Mouse (Mus musculus) kidney, embryonic 16.5 days (tissue): ENCODE data around the gene Kif18b. TPM values are rescaled to one million over a fixed set of nuclear protein-coding genes. Genes with fewer than 3 reads are reported as not detected.

ENCODE experiments used
- ATAC-seq: fragments of 200-750 bp; cut with Nextera tagmentation; 2 replicates; pipeline ENCODE4 v1.8.0; 2017; ENCODE audit warnings: moderate TSS enrichment; ENCODE audit not compliant: low FRiP score, low TSS enrichment
- H3K27ac ChIP-seq: fragments of 300-500 bp; sonication (generic); 2 replicates; pipeline ENCODE4 v1.5.1; 2014; ENCODE audit warnings: low read length
- H3K27me3 ChIP-seq: fragments of 300-500 bp; sonication (generic); 2 replicates; pipeline ENCODE4 v1.6.1; 2014; ENCODE audit warnings: low read length, control low read depth, mixed read lengths; ENCODE audit not compliant: insufficient read depth
- H3K36me3 ChIP-seq: fragments of 300-500 bp; sonication (generic); 2 replicates; pipeline ENCODE4 v1.6.1; 2014; ENCODE audit warnings: low read length, control low read depth, mixed read lengths; ENCODE audit not compliant: insufficient read depth
- H3K4me1 ChIP-seq: fragments of 300-500 bp; sonication (generic); 2 replicates; pipeline ENCODE4 v1.6.1; 2014; ENCODE audit warnings: low read length, control low read depth, mixed read lengths; ENCODE audit not compliant: insufficient read depth
- H3K4me2 ChIP-seq: fragments of 300-500 bp; sonication (generic); replicated peaks from 2 replicates; pipeline ENCODE4 v1.6.1; 2014; ENCODE audit warnings: low read depth, low read length
- H3K4me3 ChIP-seq: fragments of 300-500 bp; sonication (generic); 2 replicates; pipeline ENCODE4 v1.5.1; 2014; ENCODE audit warnings: mild to moderate bottlenecking, low read length
- H3K9ac ChIP-seq: fragments of 300-500 bp; sonication (generic); replicated peaks from 2 replicates; pipeline ENCODE4 v1.6.1; 2014; ENCODE audit warnings: low read length
- H3K9me3 ChIP-seq: fragments of 300-500 bp; sonication (generic); 2 replicates; pipeline ENCODE4 v1.6.1; 2016; ENCODE audit warnings: low read length, control low read depth
- WGBS: fragments of 180-500 bp; shearing (Covaris S2); extraction: QIAGEN DNeasy Blood & Tissue Kit; methylation state at CpG from one replicate; pipeline ENCODE4 v1.1.7; 2014; 5-methylcytosine and 5-hydroxymethylcytosine counted together
- polyA plus RNA-seq: library from polyadenylated mRNA; unstranded; fragments of >200 nt; fragmentation: Nextera tagmentation; extraction: Ambion mirVana; gene quantifications from 2 replicates; pipeline ENCODE4 v1.2.1, GENCODE M21; 2015

Kif18b gene
- polyA plus RNA-seq, 1 experiment from 2014 or later, result 11.5 TPM

DNA sequence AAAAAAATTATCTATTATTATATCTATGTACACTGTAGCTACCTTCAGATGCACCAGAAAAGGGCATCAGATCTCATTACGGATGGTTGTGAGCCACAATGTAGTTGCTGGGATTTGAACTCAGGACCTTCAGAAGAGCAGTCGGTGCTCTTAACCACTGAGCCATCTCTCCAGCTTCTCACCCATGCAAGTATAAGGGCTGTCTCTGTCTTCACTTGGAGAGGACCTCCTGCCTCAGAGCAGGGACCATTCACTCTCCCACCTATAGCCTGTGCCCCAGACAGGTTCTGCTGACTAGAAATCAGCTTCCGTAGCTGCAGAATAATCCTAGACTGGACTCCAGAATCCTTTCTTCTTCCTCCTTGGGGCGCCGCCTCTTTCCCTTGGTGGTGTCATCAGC lies 22.8 kb downstream of the Kif18b start:
- Histone ChIP-seq H3K9ac (no peak overlapping the region), H3K4me3 (no peak overlapping the region), H3K36me3 (peaks cover 18% of the 10 kb centered on the region), H3K27me3 (no peaks in the 10 kb centered on the region), H3K4me2 (no peak overlapping the region), H3K9me3 (no peaks in the 10 kb centered on the region), H3K27ac (no peak overlapping the region), H3K4me1 (peaks cover 3% of the 10 kb centered on the region; the same call in 1 of the 2 replicates)
- no peak for ATAC-seq
- WGBS, result 73% methylated on average over 5 of the region's 5 CpGs

DNA sequence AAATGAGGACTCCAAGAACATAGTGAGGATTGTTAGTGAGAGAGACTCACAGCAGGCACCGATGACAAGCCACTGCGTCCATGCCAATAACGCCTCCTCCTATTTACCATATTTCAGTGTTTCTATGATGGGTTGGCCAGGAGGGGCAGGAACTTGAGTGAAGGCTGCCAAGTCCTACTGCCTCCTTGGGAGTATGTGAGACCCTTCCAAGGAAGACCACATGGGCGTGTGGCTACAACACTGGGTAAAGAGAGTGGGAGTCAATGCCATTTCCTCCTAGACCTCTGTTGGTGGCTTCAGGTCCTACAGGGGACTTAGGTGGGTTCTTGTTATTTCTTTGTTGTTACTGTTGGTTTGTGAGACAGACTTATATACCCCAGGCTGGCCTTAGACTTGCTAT lies 23.7 kb downstream of the Kif18b start:
- peaks cover 10% of the 10 kb centered on the region for H3K36me3 ChIP-seq
- no peaks in the 10 kb centered on the region for H3K9me3 ChIP-seq
- peaks cover 9% of the 10 kb centered on the region; the same call in 1 of the 2 replicates for H3K4me1 ChIP-seq
- ATAC-seq, result peak; percentile 15; the same call in 1 of the 2 replicates
- no peak overlapping the region for H3K9ac ChIP-seq
- peaks cover 5% of the 10 kb centered on the region; the same call in 1 of the 2 replicates for H3K27me3 ChIP-seq
- no peak overlapping the region for H3K4me2 ChIP-seq
- WGBS, result 58% methylated on average over 4 of the region's 4 CpGs
- H3K27ac ChIP-seq, result no peak overlapping the region
- no peak overlapping the region for H3K4me3 ChIP-seq

DNA sequence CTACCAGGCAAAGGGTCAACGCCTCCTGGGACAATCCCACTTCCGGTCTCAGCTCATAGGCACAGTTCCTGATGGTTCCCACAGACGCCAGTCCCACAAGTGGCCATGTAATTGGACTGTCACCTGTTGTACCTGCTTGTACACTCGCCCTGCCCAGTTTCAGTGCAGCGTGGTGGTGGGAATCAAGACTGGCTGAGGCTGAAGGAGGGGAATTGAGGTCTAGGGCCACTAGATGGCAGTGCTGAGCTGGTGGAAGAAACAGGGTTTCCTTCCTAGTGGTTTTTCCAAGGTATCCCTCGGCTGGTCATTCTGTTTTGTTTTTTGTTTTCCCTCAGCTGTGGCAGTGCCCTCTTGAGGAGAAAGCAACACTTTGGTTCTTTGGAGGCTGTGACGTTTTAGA lies 24.2 kb downstream of the Kif18b start, which contains the start of gene Gfap:
Gfap (minus strand) TSS at position 150 of the 400 bp plus-strand sequence.
- Histone ChIP-seq H3K27ac (no peak within 1 kb of the TSS), H3K9ac (no peak within 1 kb of the TSS)
- 9% methylated on average over 7 of the region's 7 CpGs for WGBS

DNA sequence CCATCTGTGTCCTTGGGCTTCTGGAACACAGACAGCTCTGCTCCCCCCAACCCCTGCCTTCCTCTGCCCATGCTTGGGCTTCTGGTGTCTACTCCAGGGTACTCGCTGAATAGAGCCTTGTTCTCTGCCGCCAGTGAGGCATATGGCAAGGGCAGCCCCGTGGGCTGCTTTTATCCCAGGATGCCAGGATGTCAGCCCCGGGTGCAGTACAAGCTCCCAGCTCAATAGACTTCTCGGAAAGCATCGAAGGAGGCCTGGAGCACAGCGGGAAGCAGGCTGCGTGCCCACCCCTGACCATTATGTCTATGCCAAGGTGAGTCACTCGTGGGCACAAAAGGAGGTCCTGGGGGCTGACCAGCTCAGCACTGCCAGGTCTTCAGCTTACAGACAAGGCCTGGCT lies 26.5 kb downstream of the Kif18b start:
- H3K36me3 ChIP-seq, result no peaks in the 10 kb centered on the region
- H3K4me2 ChIP-seq, result no peak overlapping the region
- no peak overlapping the region for H3K27ac ChIP-seq
- ATAC-seq, result no peak
- H3K9ac ChIP-seq, result no peak overlapping the region
- no peaks in the 10 kb centered on the region for H3K9me3 ChIP-seq
- H3K27me3 ChIP-seq, result peaks cover 11% of the 10 kb centered on the region; the same call in 1 of the 2 replicates
- 0 out of 2 replicates have a peak, but pooled peaks cover 6% of the 10 kb centered on the region for H3K4me1 ChIP-seq
- 82% methylated on average over 9 of the region's 9 CpGs for WGBS
- H3K4me3 ChIP-seq, result no peak overlapping the region

More for the DNA sequence above, 24.2 kb downstream of the Kif18b start, which contains the start of gene Gfap:
- Histone ChIP-seq H3K4me2 (no peak within 1 kb of the TSS), H3K36me3 (peaks cover 7% of the 10 kb centered on the region; the same call in 1 of the 2 replicates), H3K9me3 (no peaks in the 10 kb centered on the region), H3K27me3 (peaks cover 5% of the 10 kb centered on the region; the same call in 1 of the 2 replicates), H3K4me3 (no peak within 1 kb of the TSS), H3K4me1 (peaks cover 9% of the 10 kb centered on the region; the same call in 1 of the 2 replicates)
- peak; percentile 59; the same call in 1 of the 2 replicates for ATAC-seq

DNA sequence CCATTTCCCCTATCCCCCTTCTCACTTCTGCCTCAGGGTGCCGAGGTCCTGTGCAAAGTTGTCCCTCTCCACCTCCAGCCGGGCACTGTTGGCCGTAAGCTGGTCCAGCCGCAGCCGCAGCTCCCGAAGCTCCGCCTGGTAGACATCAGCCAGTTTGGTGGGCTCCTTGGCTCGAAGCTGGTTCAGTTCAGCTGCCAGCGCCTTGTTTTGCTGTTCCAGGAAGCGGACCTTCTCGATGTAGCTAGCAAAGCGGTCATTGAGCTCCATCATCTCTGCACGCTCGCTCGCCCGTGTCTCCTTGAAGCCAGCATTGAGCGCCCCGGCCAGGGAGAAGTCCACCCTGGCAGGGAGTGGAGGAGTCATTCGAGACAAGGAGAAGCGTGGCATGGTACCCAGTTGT lies 28.3 kb downstream of the Kif18b start:
- no peak overlapping the region for H3K4me2 ChIP-seq
- no peak overlapping the region for H3K27ac ChIP-seq
- 0 out of 2 replicates have a peak, but pooled peaks cover 6% of the 10 kb centered on the region for H3K4me1 ChIP-seq
- H3K27me3 ChIP-seq, result peaks cover 18% of the 10 kb centered on the region; the same call in 1 of the 2 replicates
- H3K9me3 ChIP-seq, result no peaks in the 10 kb centered on the region
- no peak overlapping the region for H3K4me3 ChIP-seq
- no peak for ATAC-seq
- WGBS, result 56% methylated on average over 20 of the region's 20 CpGs
- H3K36me3 ChIP-seq, result no peaks in the 10 kb centered on the region
- H3K9ac ChIP-seq, result no peak overlapping the region

DNA sequence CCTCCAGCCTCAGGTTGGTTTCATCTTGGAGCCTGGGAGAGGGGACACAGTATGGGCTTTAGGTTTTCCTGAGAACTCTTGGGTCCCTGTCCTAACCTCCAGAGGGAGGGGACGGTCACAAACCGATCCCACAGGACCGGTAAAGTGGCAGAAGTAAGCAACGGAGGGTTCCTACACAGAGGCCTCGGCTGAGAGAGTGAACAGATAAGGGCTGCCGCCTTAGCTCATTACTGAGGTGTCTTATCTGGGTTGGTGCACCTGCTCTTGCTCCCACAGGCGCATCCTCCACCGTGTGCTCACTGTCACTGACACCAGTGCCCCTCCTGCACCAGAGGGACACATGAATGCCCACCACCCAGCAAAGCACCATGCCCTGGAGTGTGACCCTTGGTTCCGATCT lies 29.1 kb downstream of the Kif18b start:
- H3K9ac ChIP-seq, result no peak overlapping the region
- 74% methylated on average over 9 of the region's 9 CpGs for WGBS
- H3K4me1 ChIP-seq, result 0 out of 2 replicates have a peak, but pooled peaks cover 6% of the 10 kb centered on the region
- no peak overlapping the region for H3K4me2 ChIP-seq
- no peak for ATAC-seq
- H3K36me3 ChIP-seq, result no peaks in the 10 kb centered on the region
- H3K4me3 ChIP-seq, result no peak overlapping the region
- peaks cover 19% of the 10 kb centered on the region; the same call in 1 of the 2 replicates for H3K27me3 ChIP-seq
- no peak overlapping the region for H3K27ac ChIP-seq
- no peaks in the 10 kb centered on the region for H3K9me3 ChIP-seq

DNA sequence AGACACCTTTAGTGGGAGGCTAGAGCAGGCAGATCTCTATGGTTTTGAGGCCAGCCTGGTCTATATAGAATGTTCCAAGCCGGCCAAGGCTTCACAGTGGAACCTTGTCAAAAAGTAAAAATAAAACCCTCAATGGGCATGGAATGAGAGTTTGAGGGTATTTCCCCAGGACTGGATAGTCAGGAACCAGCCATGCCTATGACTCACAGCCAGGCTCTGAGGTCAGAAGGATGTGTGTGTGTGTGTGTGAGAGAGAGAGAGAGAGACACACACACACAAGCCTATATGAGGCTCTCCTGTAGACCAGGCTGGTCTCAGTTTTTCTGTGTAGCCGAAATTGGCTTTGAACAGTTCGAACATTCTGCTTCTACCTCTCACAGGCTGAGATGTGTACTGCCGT lies 30.2 kb downstream of the Kif18b start:
- no peak for ATAC-seq
- no peak overlapping the region for H3K4me2 ChIP-seq
- WGBS, result 89% methylated on average over 4 of the region's 4 CpGs

DNA sequence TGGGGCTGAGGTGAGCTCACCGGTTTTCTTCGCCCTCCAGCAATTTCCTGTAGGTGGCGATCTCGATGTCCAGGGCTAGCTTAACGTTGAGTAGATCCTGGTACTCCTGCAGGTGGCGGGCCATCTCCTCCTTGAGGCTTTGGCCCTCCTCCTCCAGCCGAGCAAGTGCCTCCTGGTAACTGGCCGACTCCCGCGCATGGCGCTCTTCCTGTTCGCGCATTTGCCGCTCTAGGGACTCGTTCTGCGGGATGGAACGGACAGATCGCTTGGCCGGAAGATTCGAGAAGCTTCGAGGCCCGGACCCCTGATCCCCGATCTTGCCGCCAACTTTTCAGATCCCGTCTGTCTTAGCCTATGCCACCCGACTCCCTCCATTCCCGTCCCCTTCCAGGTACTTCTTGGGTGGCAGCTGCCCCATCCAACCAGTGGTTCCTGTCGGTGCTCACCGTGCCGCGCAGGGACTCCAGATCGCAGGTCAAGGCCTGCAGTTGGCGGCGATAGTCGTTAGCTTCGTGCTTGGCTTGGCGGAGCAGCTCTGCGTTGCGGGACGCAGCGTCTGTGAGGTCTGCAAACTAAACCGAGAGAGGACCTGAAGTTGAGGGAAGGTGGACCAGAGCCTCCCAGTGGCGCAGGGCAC lies 31.8 kb downstream of the Kif18b start:
- peaks cover 19% of the 10 kb centered on the region; the same call in 1 of the 2 replicates for H3K27me3 ChIP-seq
- ATAC-seq, result peak; percentile 90
- WGBS, result 3% methylated on average over 43 of the region's 43 CpGs

More for the DNA sequence above, 30.2 kb downstream of the Kif18b start:
- Histone ChIP-seq H3K27me3 (peaks cover 19% of the 10 kb centered on the region; the same call in 1 of the 2 replicates), H3K36me3 (no peaks in the 10 kb centered on the region), H3K4me3 (no peak overlapping the region), H3K9me3 (no peaks in the 10 kb centered on the region), H3K27ac (no peak overlapping the region), H3K4me1 (0 out of 2 replicates have a peak, but pooled peaks cover 6% of the 10 kb centered on the region), H3K9ac (no peak overlapping the region)

DNA sequence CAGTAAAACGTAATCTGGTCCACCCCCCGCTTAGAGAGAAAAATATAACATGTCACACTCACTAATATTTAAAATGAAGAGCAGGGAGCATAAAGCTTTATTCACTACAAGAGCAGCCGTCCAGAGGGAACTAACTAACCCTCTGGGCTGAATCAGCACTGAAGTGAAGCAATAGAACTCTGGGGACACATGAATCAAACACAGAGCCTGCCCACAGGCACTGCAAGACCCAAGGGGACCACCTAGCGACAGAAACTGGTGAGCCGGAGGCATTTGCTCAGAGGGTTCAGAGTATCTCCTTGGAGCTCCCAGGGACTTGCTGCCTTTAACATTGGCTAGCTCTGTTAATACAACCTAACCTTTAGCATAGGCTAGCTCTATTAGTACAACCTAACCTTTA lies 34.8 kb downstream of the Kif18b start:
- H3K36me3 ChIP-seq, result no peaks in the 10 kb centered on the region
- 60% methylated on average over 5 of the region's 5 CpGs for WGBS
- peaks cover 9% of the 10 kb centered on the region; the same call in 1 of the 2 replicates for H3K27me3 ChIP-seq
- no peak overlapping the region for H3K9ac ChIP-seq
- no peaks in the 10 kb centered on the region for H3K9me3 ChIP-seq
- no peak overlapping the region for H3K4me3 ChIP-seq
- no peak for ATAC-seq
- no peaks in the 10 kb centered on the region for H3K4me1 ChIP-seq
- H3K4me2 ChIP-seq, result no peak overlapping the region
- no peak overlapping the region for H3K27ac ChIP-seq

More for the DNA sequence above, 31.8 kb downstream of the Kif18b start:
- Histone ChIP-seq H3K4me1 (0 out of 2 replicates have a peak, but pooled peaks cover 6% of the 10 kb centered on the region), H3K4me2 (peak overlapping the region; percentile 81), H3K27ac (no peak overlapping the region), H3K4me3 (peak overlapping the region; percentile 47), H3K36me3 (no peaks in the 10 kb centered on the region), H3K9me3 (no peaks in the 10 kb centered on the region), H3K9ac (peak overlapping the region; percentile 72)

DNA sequence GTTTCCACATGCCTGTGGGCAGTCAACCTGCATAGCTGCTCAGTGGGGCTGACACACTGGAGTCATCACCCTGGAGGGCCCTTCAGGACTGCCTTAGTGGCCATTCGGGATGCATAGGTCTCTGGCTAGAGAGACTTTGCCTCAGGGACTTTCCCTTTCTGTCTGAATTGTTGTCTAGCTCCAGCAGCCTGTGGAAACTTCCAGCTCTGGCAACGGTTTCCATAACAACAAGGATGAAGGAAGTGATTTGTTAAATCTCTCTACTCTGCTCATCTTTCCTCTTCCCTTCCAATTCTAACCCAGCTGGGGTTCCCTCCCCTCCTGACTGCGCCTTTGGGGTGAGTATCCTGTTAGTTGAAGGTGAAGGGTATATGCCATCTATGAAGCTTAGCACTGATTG lies 36.8 kb downstream of the Kif18b start:
- no peak overlapping the region for H3K27ac ChIP-seq
- H3K27me3 ChIP-seq, result peaks cover 6% of the 10 kb centered on the region; the same call in 1 of the 2 replicates
- ATAC-seq, result no peak
- no peaks in the 10 kb centered on the region for H3K9me3 ChIP-seq
- no peak overlapping the region for H3K9ac ChIP-seq
- no peaks in the 10 kb centered on the region for H3K4me1 ChIP-seq
- no peak overlapping the region for H3K4me3 ChIP-seq
- 62% methylated on average over 3 of the region's 3 CpGs for WGBS
- no peak overlapping the region for H3K4me2 ChIP-seq
- no peaks in the 10 kb centered on the region for H3K36me3 ChIP-seq
